Mouse (Mus musculus): ENCODE results near the gene Myo1d. TPM values are rescaled to one million over a fixed set of nuclear protein-coding genes. Genes with fewer than 3 reads are reported as not detected.

Myo1d gene
- total and polyA plus RNA-seq, 3 experiments, result 15.9 to 81.1 (median 41.7) TPM

DNA sequence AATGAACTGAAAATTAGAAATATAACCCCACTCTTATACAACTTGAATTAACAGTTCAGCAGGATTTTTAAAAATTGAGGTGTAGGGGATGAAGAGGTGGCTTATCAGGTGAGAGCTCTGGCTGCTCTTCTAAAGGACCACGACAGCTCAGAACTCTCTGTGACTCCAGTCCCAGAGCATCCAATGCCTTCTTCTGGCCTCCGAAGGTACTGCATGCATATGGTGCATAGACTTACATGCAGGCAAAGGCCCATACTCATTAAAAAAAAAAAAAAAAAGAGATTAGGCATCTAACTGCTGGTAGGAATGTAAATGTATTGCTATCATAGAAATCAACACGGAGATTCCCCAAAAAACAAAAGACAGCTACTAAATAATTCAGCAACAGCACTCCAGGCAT is 217.3 kb downstream of the Myo1d start:
- Histone ChIP-seq H3K79me2 (ENCODE audit: control insufficient read depth, insufficient read depth, low read length, poor library complexity) (no peaks in the 10 kb centered on the region), H3K4me3 (ENCODE audit: control insufficient read depth in 1 of 2, insufficient read depth in 1 of 2, low read depth in 2 of 2, low read length in 2 of 2) (no peak overlapping the region), H3K36me3 (ENCODE audit: control insufficient read depth in 1 of 2, insufficient read depth in 2 of 2, low read length in 2 of 2) (no peaks in the 10 kb centered on the region; a peak in 1 of 4 replicates), H3K9me3 (replicated peaks; ENCODE audit: insufficient read depth, low read length) (no peaks in the 10 kb centered on the region), H3K9ac (ENCODE audit: control insufficient read depth, low read depth, low read length, poor library complexity, severe bottlenecking) (no peak overlapping the region), H3K27me3 (ENCODE audit: control insufficient read depth in 1 of 2, insufficient read depth in 2 of 2, low read length in 2 of 2) (no peaks in the 10 kb centered on the region), H3K27ac (ENCODE audit: control insufficient read depth, low read depth, low read length) (no peak overlapping the region), H3K4me1 (ENCODE audit: control insufficient read depth in 1 of 2, insufficient read depth in 2 of 2, low read length in 2 of 2) (no peaks in the 10 kb centered on the region)
- TF ChIP-seq CTCF (IDR thresholded peaks at IDR 0.05 in 2 of 3, conservative IDR thresholded peaks at IDR 0.05 in 1 of 3; ENCODE audit: control insufficient read depth in 1 of 3, insufficient read depth in 1 of 3, low read depth in 2 of 3, low read length in 3 of 3, poor library complexity in 1 of 3, severe bottlenecking in 1 of 3) (peak; percentile 16 to 52 (median 27); a peak in 5 of 6 replicates), SMC3 (IDR thresholded peaks at IDR 0.05; ENCODE audit: low read depth, low read length) (peak; percentile 54), ZNF384 (IDR thresholded peaks at IDR 0.05; ENCODE audit: low read depth, low read length) (peak; percentile 77), ZC3H11A (IDR thresholded peaks at IDR 0.05; ENCODE audit: low read depth, low read length) (0 out of 2 replicates have a peak, but pooled peaks have one; percentile 8), MAZ (IDR thresholded peaks at IDR 0.05; ENCODE audit: low read depth, low read length) (no peak), RAD21 (IDR thresholded peaks at IDR 0.05; ENCODE audit: low read depth, low read length) (peak; percentile 38)
- DNase-seq (ENCODE audit: low read depth, low spot score), result peak; percentile 57

DNA sequence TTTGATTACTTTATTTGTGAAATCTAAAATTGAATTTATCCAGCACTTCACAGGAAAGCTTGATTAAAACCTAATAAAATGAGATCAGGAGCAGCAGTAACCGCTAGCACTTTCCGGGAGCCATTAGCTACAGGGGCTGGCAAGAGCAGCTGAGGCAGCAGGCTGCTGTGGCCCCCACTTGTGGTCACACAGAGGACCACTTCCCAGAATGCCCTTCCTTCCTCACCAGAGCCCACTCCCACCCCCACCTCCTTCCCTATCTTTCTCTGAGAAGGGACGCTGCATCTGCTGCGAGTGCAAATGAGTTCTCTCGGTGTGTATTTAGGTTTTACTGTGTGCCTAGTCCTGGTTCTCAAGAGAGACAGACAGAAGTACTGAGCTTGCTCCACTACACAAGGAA is 219.1 kb downstream of the Myo1d start:
- TF ChIP-seq MYC (IDR thresholded peaks at IDR 0.05; ENCODE audit: low read depth, low read length) (no peak), SMC3 (IDR thresholded peaks at IDR 0.05; ENCODE audit: low read depth, low read length) (no peak), UBTF (IDR thresholded peaks at IDR 0.05; ENCODE audit: borderline replicate concordance, insufficient read depth, low read depth, low read length) (no peak), ZC3H11A (IDR thresholded peaks at IDR 0.05; ENCODE audit: low read depth, low read length) (no peak), TAL1 (IDR thresholded peaks at IDR 0.05; ENCODE audit: low read length) (no peak), POLR2A (IDR thresholded peaks at IDR 0.05; ENCODE audit: control insufficient read depth in 1 of 2, insufficient read depth in 1 of 2, low read depth in 1 of 2, low read length in 2 of 2, poor library complexity in 1 of 2) (no peak), ZNF384 (IDR thresholded peaks at IDR 0.05; ENCODE audit: low read depth, low read length) (no peak), CHD1 (IDR thresholded peaks at IDR 0.05; ENCODE audit: low read depth, low read length) (no peak), MAX (IDR thresholded peaks at IDR 0.05; ENCODE audit: low read length) (no peak), TCF12 (IDR thresholded peaks at IDR 0.05; ENCODE audit: low read depth, low read length) (no peak), ELF1 (IDR thresholded peaks at IDR 0.05; ENCODE audit: low read depth, low read length) (no peak)
- no peak for DNase-seq (ENCODE audit: low read depth, low spot score)

DNA sequence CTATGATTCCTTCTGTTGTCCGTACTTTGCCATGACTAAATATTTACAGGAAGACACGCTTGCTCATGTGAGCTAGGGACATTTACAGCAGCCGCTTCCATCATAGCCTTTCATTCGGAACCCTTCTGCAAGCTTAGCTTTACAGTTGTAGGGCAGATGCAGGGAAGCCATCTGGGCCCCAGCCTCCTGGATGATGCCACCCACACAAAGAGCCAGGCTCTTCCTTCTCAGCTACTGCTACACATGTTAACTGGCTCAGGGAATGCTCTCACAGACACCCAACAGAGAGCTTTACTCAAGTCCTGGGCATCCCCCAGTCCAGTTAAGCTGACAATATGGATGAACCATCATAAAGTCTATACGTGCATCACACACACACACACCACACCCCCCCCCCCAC is 224.4 kb downstream of the Myo1d start:
- no peaks in the 10 kb centered on the region for H3K79me2 ChIP-seq (ENCODE audit: control insufficient read depth, insufficient read depth, low read length, poor library complexity)
- no peaks in the 10 kb centered on the region; a peak in 1 of 4 replicates for H3K36me3 ChIP-seq (ENCODE audit: control insufficient read depth in 1 of 2, insufficient read depth in 2 of 2, low read length in 2 of 2)
- H3K4me1 ChIP-seq (ENCODE audit: control insufficient read depth in 1 of 2, insufficient read depth in 2 of 2, low read length in 2 of 2), result no peaks in the 10 kb centered on the region
- no peak overlapping the region for H3K4me3 ChIP-seq (ENCODE audit: control insufficient read depth in 1 of 2, insufficient read depth in 1 of 2, low read depth in 2 of 2, low read length in 2 of 2)
- H3K9ac ChIP-seq (ENCODE audit: control insufficient read depth, low read depth, low read length, poor library complexity, severe bottlenecking), result no peak overlapping the region
- no peaks in the 10 kb centered on the region for H3K9me3 ChIP-seq (replicated peaks; ENCODE audit: insufficient read depth, low read length)
- no peak for DNase-seq (ENCODE audit: low read depth, low spot score)
- TF ChIP-seq POLR2A (IDR thresholded peaks at IDR 0.05; ENCODE audit: control insufficient read depth in 1 of 2, insufficient read depth in 1 of 2, low read depth in 1 of 2, low read length in 2 of 2, poor library complexity in 1 of 2) (no peak), USF2 (IDR thresholded peaks at IDR 0.05; ENCODE audit: borderline replicate concordance in 1 of 2, insufficient read depth in 1 of 2, low read depth in 1 of 2, low read length in 2 of 2) (no peak), MYB (IDR thresholded peaks at IDR 0.05; ENCODE audit: low read depth, low read length) (no peak), GATA1 (IDR thresholded peaks at IDR 0.05; ENCODE audit: low read depth, low read length) (no peak), HCFC1 (IDR thresholded peaks at IDR 0.05; ENCODE audit: low read depth, low read length) (no peak), MYC (IDR thresholded peaks at IDR 0.05; ENCODE audit: low read depth, low read length) (no peak), EP300 (IDR thresholded peaks at IDR 0.05; ENCODE audit: low read depth in 1 of 2, low read length in 2 of 2) (no peak), ZKSCAN1 (IDR thresholded peaks at IDR 0.05; ENCODE audit: low read depth, low read length) (no peak), MAZ (IDR thresholded peaks at IDR 0.05; ENCODE audit: low read depth, low read length) (no peak), ETS1 (IDR thresholded peaks at IDR 0.05; ENCODE audit: low read depth, low read length) (no peak), MAFK (IDR thresholded peaks at IDR 0.05; ENCODE audit: borderline replicate concordance, low read depth, low read length) (no peak), CTCF (IDR thresholded peaks at IDR 0.05 in 2 of 3, conservative IDR thresholded peaks at IDR 0.05 in 1 of 3; ENCODE audit: control insufficient read depth in 1 of 3, insufficient read depth in 1 of 3, low read depth in 2 of 3, low read length in 3 of 3, poor library complexity in 1 of 3, severe bottlenecking in 1 of 3) (no peak), KAT2A (conservative IDR thresholded peaks at IDR 0.05; ENCODE audit: low read depth, low read length) (no peak), E2F4 (IDR thresholded peaks at IDR 0.05; ENCODE audit: borderline replicate concordance, low read depth, low read length) (no peak)
- no peak overlapping the region for H3K27ac ChIP-seq (ENCODE audit: control insufficient read depth, low read depth, low read length)
- H3K27me3 ChIP-seq (ENCODE audit: control insufficient read depth in 1 of 2, insufficient read depth in 2 of 2, low read length in 2 of 2), result no peaks in the 10 kb centered on the region

More for the DNA sequence above, 219.1 kb downstream of the Myo1d start:
- no peaks in the 10 kb centered on the region for H3K4me1 ChIP-seq (ENCODE audit: control insufficient read depth in 1 of 2, insufficient read depth in 2 of 2, low read length in 2 of 2)
- H3K27ac ChIP-seq (ENCODE audit: control insufficient read depth, low read depth, low read length), result no peak overlapping the region
- H3K4me3 ChIP-seq (ENCODE audit: control insufficient read depth in 1 of 2, insufficient read depth in 1 of 2, low read depth in 2 of 2, low read length in 2 of 2), result no peak overlapping the region
- no peaks in the 10 kb centered on the region for H3K27me3 ChIP-seq (ENCODE audit: control insufficient read depth in 1 of 2, insufficient read depth in 2 of 2, low read length in 2 of 2)
- no peaks in the 10 kb centered on the region for H3K79me2 ChIP-seq (ENCODE audit: control insufficient read depth, insufficient read depth, low read length, poor library complexity)
- H3K9me3 ChIP-seq (replicated peaks; ENCODE audit: insufficient read depth, low read length), result no peaks in the 10 kb centered on the region
- no peak overlapping the region for H3K9ac ChIP-seq (ENCODE audit: control insufficient read depth, low read depth, low read length, poor library complexity, severe bottlenecking)
- no peaks in the 10 kb centered on the region; a peak in 1 of 4 replicates for H3K36me3 ChIP-seq (ENCODE audit: control insufficient read depth in 1 of 2, insufficient read depth in 2 of 2, low read length in 2 of 2)

All from MEL (cell line).